Mouse (Mus musculus) thymus, postnatal 14 days (tissue): ENCODE data around the gene Gm20388.

Experiments used
- DNase-seq: peaks from one replicate; pipeline ENCODE4 v3.0.0; 2021

The Gm20388 gene

GRCm38 (mm10) chr8:122186363-122186974 is 2275.8 kb downstream of the Gm20388 start:
- DNase-seq: no peak

DNA sequence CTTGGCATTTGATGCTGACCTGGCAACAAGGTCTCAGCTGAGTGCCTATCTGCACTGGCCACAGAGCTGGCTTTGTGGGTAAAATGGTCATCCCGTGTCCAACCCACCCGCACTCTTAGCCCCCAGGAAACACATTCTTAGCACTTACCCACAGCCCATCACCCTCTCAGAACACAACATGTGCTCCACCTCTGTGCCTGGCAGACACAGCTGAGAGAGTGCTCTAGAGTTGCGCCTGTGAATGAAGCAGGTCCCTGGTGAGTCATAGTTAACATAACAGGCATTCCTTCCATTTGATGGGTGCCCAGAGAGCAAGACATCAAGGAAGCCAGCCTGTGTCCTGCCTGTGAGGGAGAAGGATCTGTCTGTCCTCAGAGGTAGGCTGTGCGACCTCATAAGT is 2276.6 kb downstream of the Gm20388 start:
- DNase-seq: no peak

DNA sequence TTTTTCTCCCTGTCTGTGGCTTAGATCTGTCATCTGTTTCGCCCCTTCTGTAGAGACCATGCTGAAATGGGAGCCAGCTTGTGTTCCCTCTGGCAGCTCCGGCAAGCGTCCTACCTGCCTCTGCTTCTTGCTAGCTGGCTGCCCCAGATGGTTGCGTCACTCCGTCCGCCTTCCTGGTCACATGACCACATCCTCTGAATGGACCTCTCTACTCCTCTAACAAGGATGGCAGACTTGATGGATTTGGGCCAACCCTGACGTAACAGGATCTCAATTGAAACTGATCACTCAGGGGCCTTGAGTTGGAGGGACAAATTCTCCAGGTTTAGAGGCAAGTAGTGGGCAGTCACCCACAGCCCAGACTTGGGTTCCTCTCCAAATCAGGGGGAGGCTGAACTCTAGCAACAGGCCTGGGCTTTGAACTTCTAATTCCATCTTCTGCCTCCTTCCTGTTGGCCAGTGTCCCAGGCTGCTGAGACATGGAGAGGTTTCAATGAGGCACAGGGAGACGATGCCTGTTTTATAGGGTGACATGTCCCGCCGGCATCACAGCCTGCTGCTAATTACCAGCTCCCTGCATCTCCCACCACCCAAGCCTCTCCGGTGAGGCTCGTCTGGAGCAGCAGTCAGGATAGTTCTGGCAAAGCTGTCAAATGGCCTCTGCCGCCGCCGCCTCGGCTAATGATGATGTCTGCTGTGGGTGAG is 2279.9 kb downstream of the Gm20388 start:
- no peak for DNase-seq

DNA sequence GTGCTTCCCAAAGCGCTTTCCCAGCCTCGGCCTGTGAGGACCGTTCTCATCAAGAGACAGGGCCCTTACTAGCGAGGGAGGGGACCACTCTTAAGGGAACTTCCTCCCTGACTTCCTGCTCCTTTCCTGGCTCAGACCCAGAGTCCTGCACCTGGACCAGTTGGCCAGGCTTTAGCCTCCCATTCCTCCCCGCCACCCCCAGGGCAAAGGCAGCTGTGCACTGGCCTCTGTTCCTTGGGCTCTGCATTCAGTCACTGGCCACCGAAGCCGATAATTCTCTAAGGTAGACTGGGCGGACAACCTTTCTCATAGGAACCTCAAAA is 2280.4 kb downstream of the Gm20388 start:
- DNase-seq: no peak

DNA sequence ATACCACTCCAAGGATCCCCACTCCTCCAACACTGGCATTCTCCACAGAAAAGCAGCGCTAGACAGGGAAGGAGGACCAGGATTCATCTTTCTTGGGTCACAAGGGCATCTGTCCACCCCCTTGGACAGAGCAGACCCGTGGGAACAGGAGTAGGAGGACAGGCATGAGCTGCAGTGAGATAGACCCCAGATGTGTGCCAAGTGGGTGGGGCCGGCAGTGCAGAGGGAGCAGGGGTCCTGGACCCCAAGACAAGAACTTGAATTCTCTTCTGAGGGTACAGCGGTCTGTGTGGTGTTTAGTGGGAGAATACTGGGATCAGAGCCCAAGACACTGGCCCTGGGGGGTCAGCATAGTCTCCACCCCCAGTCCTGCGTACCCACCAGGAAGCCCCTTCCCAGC is 2282.1 kb downstream of the Gm20388 start:
- no peak for DNase-seq

- no peak for DNase-seq
Observed at GRCm38 (mm10) chr8:122193521-122193920, 2282.9 kb downstream of the Gm20388 start.

DNA sequence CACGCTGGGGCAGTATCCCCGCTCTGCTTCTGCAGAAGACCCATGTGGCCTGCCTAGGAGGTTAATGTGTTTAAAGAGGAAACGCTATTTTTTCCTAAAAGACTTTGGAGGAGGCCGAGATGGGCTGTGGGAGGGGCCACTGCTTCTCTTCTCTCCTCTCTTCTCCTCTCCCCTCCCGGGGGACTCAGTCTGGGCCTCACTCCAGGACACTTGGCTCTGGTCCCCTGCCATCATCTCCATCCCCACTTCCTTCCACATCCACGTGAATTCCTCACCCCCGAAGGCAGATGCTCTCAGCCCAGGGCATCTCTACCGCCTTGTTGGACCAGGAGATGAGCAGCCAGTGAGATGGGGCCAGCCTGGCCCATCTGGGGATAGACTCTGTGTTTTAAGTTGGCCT is 2283.8 kb downstream of the Gm20388 start:
- DNase-seq: no peak

DNA sequence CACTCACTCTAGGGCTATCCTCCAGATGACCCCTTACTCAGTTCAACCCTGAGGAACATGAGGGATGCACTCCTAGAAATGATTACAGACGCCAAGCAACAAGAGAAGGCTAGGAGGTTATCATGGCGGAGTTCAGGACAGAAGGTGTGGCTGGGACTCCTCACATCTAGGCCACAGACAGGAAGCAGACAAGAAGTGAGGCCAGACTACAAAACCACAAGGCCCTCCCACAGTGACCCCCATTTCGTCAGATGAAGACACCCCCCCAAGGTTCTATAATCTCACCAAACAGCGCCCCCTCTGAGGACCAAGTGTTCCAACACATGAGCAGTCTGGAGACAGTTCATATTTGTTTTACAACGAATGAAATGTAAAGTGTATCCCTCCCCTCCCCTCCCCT is 2286.7 kb downstream of the Gm20388 start:
- DNase-seq: no peak

- DNase-seq: no peak
Observed at GRCm38 (mm10) chr8:122198378-122199025, 2287.9 kb downstream of the Gm20388 start.

GRCm38 (mm10) chr8:122199191-122199590 is 2288.6 kb downstream of the Gm20388 start:
- DNase-seq: no peak

DNA sequence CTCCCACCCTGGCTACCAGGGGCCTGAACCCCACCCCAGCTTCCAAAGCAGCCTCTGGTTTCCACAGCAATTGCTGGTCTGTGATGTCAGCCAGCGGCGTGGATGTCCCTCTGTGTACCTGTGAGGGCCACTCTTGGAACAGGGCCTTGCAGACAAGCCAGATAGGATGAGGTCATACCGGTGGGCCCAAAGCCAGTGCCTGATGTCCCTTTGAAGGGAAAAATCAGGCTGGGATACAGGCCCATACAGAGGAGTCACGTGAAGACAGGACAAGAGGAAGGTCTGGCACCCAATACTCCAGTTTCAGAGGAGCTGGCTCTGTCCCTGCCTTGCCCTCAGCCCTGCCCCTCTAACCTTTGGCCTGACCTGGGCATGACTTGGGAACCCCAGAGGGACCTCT is 2289.2 kb downstream of the Gm20388 start:
- no peak for DNase-seq

GRCm38 (mm10) chr8:122211591-122211990 is 2300.9 kb downstream of the Gm20388 start:
- DNase-seq: no peak

GRCm38 (mm10) chr8:122215630-122216029 is 2305.0 kb downstream of the Gm20388 start:
- no peak for DNase-seq

DNA sequence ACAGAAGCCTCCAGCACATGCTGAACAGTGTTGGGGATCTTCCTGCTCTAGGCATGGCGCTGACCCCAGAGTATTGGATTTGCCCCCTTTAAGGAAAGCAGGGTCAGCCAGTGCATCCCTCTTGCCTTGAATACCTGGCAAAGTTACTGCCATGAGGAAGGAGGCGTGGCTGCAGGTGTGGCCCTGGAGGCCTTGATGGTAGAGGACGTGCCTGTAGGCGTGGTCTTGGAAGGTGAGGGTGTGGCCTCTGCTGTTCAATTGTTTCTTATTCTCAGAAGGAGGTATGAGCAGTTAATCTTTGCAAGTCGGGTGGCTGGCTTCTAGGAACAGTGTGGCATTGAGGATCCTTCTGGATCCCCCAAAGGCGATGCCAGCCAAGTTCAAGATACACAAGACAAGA is 2305.8 kb downstream of the Gm20388 start:
- no peak for DNase-seq

GRCm38 (mm10) chr8:122217456-122218177 is 2307.0 kb downstream of the Gm20388 start:
- no peak for DNase-seq

GRCm38 (mm10) chr8:122223976-122224649 is 2313.5 kb downstream of the Gm20388 start:
- DNase-seq: no peak

DNA sequence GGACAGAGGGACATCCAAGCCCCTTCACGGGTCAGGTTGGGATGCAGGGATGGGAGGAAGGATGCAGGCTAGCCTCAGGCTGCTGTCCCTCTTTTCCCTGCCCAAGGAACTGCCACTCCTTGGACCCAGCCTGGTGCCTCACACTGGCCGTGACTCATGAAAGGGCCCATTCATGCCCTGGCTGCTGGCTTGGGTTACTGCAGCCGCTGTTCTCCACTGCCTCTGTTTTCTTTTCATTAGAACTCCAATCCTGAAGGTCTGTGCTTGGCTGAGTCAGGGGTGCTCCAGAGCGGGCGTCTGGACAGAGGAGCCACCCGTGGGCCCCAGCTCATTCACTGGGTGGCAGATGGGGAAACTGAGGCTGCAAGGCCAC is 2314.0 kb downstream of the Gm20388 start:
- no peak for DNase-seq

- DNase-seq: no peak
Observed at GRCm38 (mm10) chr8:122225446-122225845, 2314.8 kb downstream of the Gm20388 start.

- DNase-seq: no peak
Observed at GRCm38 (mm10) chr8:122227345-122227744, 2316.7 kb downstream of the Gm20388 start.

DNA sequence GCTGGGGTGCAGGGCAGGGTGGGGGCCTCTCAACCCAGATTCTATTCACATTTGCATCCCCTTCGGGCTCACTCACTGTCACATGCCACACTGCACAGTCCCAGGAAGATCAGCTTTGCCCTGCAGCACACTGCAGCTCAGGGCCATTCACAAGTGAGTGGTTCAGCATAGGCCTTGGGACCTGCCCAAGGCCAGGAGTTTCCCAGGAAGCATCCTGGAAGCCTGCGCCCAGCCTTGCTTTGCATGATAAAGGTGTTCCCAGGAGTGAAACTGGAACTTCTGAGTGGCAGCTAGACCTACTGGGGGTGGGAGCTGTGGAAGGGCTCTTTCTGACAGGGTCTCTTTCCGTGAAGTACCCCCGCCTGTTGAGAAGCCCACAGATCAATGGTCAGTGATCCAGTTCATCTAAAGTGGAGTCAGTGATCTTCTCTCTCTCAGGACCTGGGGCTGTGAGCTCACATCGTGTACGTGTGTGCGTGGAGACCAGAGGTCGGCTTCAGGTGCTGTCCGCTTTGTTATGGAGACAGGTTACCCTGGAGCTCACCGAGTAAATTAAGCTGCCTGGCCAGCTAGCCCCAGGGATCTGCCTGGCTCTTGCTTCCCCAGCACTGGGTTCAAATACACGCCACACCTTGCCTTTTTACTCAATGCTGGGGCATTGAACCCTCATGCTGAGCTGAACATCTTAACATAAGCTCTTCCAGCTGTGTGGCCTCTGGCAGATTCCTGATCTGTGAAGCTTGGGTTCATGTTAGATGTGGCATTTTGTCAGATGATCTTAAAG is 2318.3 kb downstream of the Gm20388 start:
- no peak for DNase-seq

DNA sequence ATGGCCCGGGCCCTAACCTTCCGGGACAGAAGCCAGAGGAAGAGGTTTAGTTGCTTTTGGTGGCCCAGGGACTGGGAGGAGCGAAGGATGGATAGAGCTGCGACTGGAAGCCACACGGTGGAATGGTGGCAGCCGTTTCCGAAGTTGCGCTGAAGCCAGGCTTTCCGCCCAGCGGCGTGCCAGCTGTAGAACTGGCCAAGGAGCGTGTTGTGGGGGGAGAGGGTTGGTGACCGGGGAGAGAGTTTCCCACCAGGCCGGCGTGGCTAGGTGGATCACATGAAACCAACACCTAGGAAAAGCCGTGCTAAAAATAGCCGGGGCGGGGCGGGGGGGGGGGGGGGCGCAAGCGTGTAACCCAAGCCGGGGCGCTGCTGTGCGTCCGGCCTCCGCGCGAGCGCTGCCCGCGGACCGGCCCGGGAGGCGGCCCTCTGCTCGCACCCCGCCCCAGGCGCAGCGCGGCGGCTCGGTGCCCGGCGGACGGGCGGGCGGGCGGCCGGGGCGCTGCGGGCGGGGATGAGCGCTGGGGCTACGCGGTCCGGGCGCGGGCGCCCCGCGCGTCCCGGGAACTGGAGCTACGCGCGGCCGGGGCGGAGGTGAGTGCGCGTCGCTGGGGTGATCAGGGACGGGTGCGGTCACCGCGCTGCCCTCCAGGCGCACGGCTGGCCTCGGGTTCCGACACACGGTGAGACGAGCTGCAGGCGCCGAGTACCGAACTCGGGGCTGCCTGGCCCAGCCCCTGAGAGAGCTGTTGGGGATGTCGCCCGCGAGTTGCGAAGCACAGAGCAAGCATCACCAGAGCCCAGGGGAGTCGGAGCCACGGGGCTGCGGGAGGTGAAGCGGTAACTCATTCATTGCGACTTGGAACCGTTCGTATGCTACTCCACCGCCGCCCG is 2319.4 kb downstream of the Gm20388 start:
- DNase-seq: no peak
